Mouse (Mus musculus): Measurements from ENCODE around the gene Tmem158.

DNA sequence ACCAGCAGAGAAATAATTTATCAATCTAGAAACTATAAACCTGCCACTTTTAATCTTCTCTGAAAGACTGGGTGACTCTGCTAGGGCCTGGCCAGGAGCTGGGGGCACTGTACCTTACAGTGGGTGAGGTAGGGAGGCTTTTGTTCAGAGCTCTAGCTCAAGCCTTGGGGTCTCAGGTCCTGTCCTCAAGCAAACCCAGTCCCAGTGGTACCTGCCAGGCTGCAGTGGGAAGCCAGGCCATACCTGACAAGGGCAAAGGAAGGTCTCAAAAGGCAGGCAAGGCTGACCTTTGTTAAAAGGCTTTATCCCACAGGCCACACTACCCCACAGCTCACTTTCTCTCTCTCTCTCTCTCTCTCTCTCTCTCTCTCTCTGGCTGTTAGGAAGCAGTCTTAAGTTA lies 31.9 kb downstream of the Tmem158 start:
- TF ChIP-seq CTCF (IDR thresholded peaks at IDR 0.05; ENCODE audit: low read depth) = no peak
- no peak for TF ChIP-seq EP300 (IDR thresholded peaks at IDR 0.05; ENCODE audit: low read depth)

All from liver, embryonic 14.5 days (tissue).